ENCODE assay signal across 8 mouse cellular contexts in the genomic region with DNA sequence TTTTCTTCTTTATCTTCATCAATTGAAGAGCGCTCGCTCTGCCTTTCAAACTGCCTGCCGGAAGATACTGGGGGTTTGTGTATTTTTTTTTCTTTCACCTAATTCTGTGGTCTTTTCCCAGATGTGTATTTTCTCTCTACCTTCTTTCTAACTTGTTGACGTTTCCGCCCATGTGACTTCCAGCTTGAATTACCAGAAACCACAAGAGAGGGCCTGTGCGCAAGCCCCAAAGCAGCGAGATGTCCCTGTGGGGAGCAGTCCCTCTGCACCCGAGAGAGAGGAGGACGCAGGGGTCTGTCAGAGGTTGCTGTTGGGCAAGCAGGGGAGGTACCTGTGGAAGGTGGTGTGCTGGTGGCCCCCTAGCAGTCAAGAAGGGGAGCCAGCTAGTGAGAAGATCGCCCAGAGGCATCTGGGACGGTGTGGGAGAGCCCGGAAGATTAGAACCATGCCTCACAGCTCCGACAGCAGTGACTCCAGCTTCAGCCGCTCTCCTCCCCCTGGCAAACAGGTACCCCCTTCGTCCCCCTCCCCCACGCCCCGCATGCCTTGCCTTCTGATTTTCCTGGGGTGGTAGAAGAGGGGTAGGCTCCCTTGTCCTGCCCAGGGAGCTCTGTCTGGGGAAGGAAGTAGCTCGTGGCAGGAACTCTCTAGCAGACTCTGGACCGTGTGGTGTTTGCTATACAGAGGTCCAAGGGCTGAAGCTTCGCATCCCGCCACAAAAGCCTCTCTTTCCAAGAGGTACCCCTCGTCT. TPM values are rescaled to one million over a fixed set of nuclear protein-coding genes. Genes with fewer than 3 reads are reported as not detected.
A peak's percentile ranks its signal among the peaks of the same experiment; 100 is the strongest.
DNase-seq lines count a peak whose midpoint lies in the region; ATAC-seq and TF ChIP-seq lines count a peak whose summit lies in the region.

A gene (plus strand): TSS at position 204 of the 751 bp plus-strand sequence.

- H3K4me1 ChIP-seq in lung, embryonic 14.5 days (ENCODE audit: insufficient read depth), result no peaks in the 10 kb centered on the region
- no peaks in the 10 kb centered on the region for H3K4me1 ChIP-seq in stomach, embryonic 14.5 days (ENCODE audit: control insufficient read depth, insufficient read depth, low read length)

- 19% methylated on average over 21 of the region's 22 CpGs for WGBS in lung, embryonic 14.5 days
- 31% methylated on average over 22 of the region's 22 CpGs for WGBS in stomach, embryonic 14.5 days

- ATAC-seq in CD4-positive, CD25-positive, alpha-beta regulatory T cell, adult 4 months, result peak; percentile 87
- peak; percentile 68 to 77 for ATAC-seq in hematopoietic stem cell, adult 5-6 weeks (replicated peaks in 1 of 2; ENCODE audit: insufficient read depth in 1 of 2, low FRiP score in 2 of 2, low TSS enrichment in 1 of 2, low read depth in 1 of 2, poor library complexity in 2 of 2, severe bottlenecking in 2 of 2)
- ATAC-seq in lung, embryonic 14.5 days (ENCODE audit: insufficient read depth), result no peak
- no peak for ATAC-seq in stomach, embryonic 14.5 days (ENCODE audit: insufficient number of reproducible peaks, insufficient read depth, low FRiP score, low read depth)

- peak within 1 kb of the TSS; percentile 50 for H3K4me2 ChIP-seq in lung, embryonic 14.5 days
- peak within 1 kb of the TSS; percentile 33 for H3K4me2 ChIP-seq in stomach, embryonic 14.5 days (replicated peaks; ENCODE audit: low read depth, low read length)

- H3K27me3 ChIP-seq in lung, embryonic 14.5 days (ENCODE audit: insufficient read depth, low read length), result no peaks in the 10 kb centered on the region
- H3K27me3 ChIP-seq in stomach, embryonic 14.5 days (ENCODE audit: control insufficient read depth, insufficient read depth, low read length), result no peaks in the 10 kb centered on the region

- H3K9me3 ChIP-seq in lung, embryonic 14.5 days (ENCODE audit: low read depth, low read length), result no peaks in the 10 kb centered on the region
- no peaks in the 10 kb centered on the region for H3K9me3 ChIP-seq in stomach, embryonic 14.5 days (ENCODE audit: control insufficient read depth, low read depth, low read length)

- H3K36me3 ChIP-seq in lung, embryonic 14.5 days (ENCODE audit: insufficient read depth), result no peaks in the 10 kb centered on the region
- no peaks in the 10 kb centered on the region for H3K36me3 ChIP-seq in stomach, embryonic 14.5 days (ENCODE audit: control insufficient read depth, insufficient read depth, low read length)

- H3K9ac ChIP-seq in lung, embryonic 14.5 days, result peak within 1 kb of the TSS; percentile 23
- H3K9ac ChIP-seq in stomach, embryonic 14.5 days (replicated peaks; ENCODE audit: low read depth, low read length), result no peak within 1 kb of the TSS

- H3K4me3 ChIP-seq in lung, embryonic 14.5 days (ENCODE audit: low read depth, low read length), result peak within 1 kb of the TSS; percentile 20
- H3K4me3 ChIP-seq in stomach, embryonic 14.5 days (ENCODE audit: low read depth, low read length), result peak within 1 kb of the TSS; percentile 13; the same call in 1 of the 2 replicates

- H3K27ac ChIP-seq in lung, embryonic 14.5 days (ENCODE audit: low read depth), result no peak within 1 kb of the TSS
- H3K27ac ChIP-seq in stomach, embryonic 14.5 days (ENCODE audit: low read length), result no peak within 1 kb of the TSS

- TF ChIP-seq CTCF in lung, embryonic 14.5 days (IDR thresholded peaks at IDR 0.05; ENCODE audit: low read depth), result no peak

- peak; percentile 76 for DNase-seq in 416B (ENCODE audit: low read depth)
- DNase-seq in lung, embryonic 14.5 days, result no peak
- DNase-seq in cerebellum, adult 11 months, result no peak
- DNase-seq in ovary, adult 18-20 months (ENCODE audit: low spot score), result no peak
- no peak for DNase-seq in frontal cortex, postnatal 36 days (ENCODE audit: low spot score in 2 of 2)

RNA-seq across cellular contexts. Expression of the gene that starts here (rescaled TPM):
- polyA plus RNA-seq in CD4-positive, CD25-positive, alpha-beta regulatory T cell, adult 4 months (2017; shearing (Covaris generic)), result 100 to 1,000 TPM; 162 to 234 TPM
- 45.5 and 46.4 TPM in 2 replicates for total RNA-seq in hematopoietic stem cell, adult 5-6 weeks (2017)
- polyA plus RNA-seq in lung, embryonic 14.5 days (2014; fragmentation: Nextera tagmentation; extraction: Ambion mirVana), result 2.5 and 2.7 TPM in 2 replicates
- 2.6 and 4.3 TPM in 2 replicates for polyA plus RNA-seq in stomach, embryonic 14.5 days (2014; fragmentation: Nextera tagmentation; extraction: Ambion mirVana)

Comparison
In these comparisons a context has a peak if more than half of its experiments do, and no peak if none do; other contexts are left out.
1. RNA of the gene that starts here (polyA plus RNA-seq): 162 to 234 TPM in CD4-positive, CD25-positive, alpha-beta regulatory T cell, adult 4 months; 2.6 to 4.3 TPM in stomach, embryonic 14.5 days and 2.5 to 2.7 TPM in lung, embryonic 14.5 days; every median in the first group is over 10 times any median in the second.
2. ATAC-seq: peak in CD4-positive, CD25-positive, alpha-beta regulatory T cell, adult 4 months (single experiment) and hematopoietic stem cell, adult 5-6 weeks (2 of 2); none in lung, embryonic 14.5 days (single experiment) and stomach, embryonic 14.5 days (single experiment).